Mouse (Mus musculus): ENCODE measurements around the gene Anapc4. TPM values are rescaled to one million over a fixed set of nuclear protein-coding genes. Genes with fewer than 3 reads are reported as not detected.

The Anapc4 gene
- 10 to 100 TPM; 58.1 to 60.2 TPM for total RNA-seq (2021)
- long read RNA-seq, experiment 1, transcript Anapc4-201 (28 exons, 3,854 nt), result major isoform, 50 of 59 reads
- long read RNA-seq, experiment 1, partial matches to known transcripts, result 3 of 59 reads
- long read RNA-seq, experiment 1, other reads (novel, unspliced or antisense), result 6 of 59 reads
- long read RNA-seq, experiment 2, transcript Anapc4-201 (28 exons, 3,854 nt), result major isoform, 50 of 58 reads
- long read RNA-seq, experiment 2, partial matches to known transcripts, result 3 of 58 reads
- long read RNA-seq, experiment 2, other reads (novel, unspliced or antisense), result 4 of 58 reads

- peak; percentile 99 to 100 for DNase-seq (ENCODE audit: low spot score in 2 of 2)
These were observed at the start of gene Anapc4 for GRCm38 (mm10) chr5:52833761-52834274. TSS of gene Anapc4 (plus strand) at chr5:52834012.

GRCm38 (mm10) chr5:52786556-52787322, 47.1 kb upstream of the Anapc4 start:
- DNase-seq (ENCODE audit: low spot score in 2 of 2), result no peak

- DNase-seq (ENCODE audit: low spot score in 2 of 2), result no peak
These were observed 40.6 kb upstream of the Anapc4 start for GRCm38 (mm10) chr5:52793230-52793629.

- DNase-seq (ENCODE audit: low spot score in 2 of 2), result no peak
These were observed 39.7 kb upstream of the Anapc4 start for GRCm38 (mm10) chr5:52794109-52794508.

- DNase-seq (ENCODE audit: low spot score in 2 of 2), result no peak
These were observed 34.4 kb upstream of the Anapc4 start for GRCm38 (mm10) chr5:52799274-52799985.

- DNase-seq (ENCODE audit: low spot score in 2 of 2), result no peak
These were observed 28.0 kb upstream of the Anapc4 start for GRCm38 (mm10) chr5:52805801-52806200.

- DNase-seq (ENCODE audit: low spot score in 2 of 2), result no peak
These were observed 27.5 kb upstream of the Anapc4 start for GRCm38 (mm10) chr5:52806349-52806748.

GRCm38 (mm10) chr5:52807030-52807429, 26.8 kb upstream of the Anapc4 start:
- DNase-seq (ENCODE audit: low spot score in 2 of 2), result no peak

- no peak for DNase-seq (ENCODE audit: low spot score in 2 of 2)
These were observed 23.4 kb upstream of the Anapc4 start for GRCm38 (mm10) chr5:52810446-52810845.

GRCm38 (mm10) chr5:52811056-52811455, 22.8 kb upstream of the Anapc4 start:
- no peak for DNase-seq (ENCODE audit: low spot score in 2 of 2)

GRCm38 (mm10) chr5:52812456-52812855, 21.4 kb upstream of the Anapc4 start:
- DNase-seq (ENCODE audit: low spot score in 2 of 2), result peak; percentile 27 to 40

- no peak for DNase-seq (ENCODE audit: low spot score in 2 of 2)
These were observed 20.5 kb upstream of the Anapc4 start for GRCm38 (mm10) chr5:52813312-52813711.

- DNase-seq (ENCODE audit: low spot score in 2 of 2), result no peak
These were observed 15.1 kb upstream of the Anapc4 start for GRCm38 (mm10) chr5:52818676-52819075.

- DNase-seq (ENCODE audit: low spot score in 2 of 2), result peak; percentile 59 to 70
These were observed 12.1 kb upstream of the Anapc4 start for GRCm38 (mm10) chr5:52821691-52822090.

- DNase-seq (ENCODE audit: low spot score in 2 of 2), result no peak
These were observed 5.9 kb upstream of the Anapc4 start for GRCm38 (mm10) chr5:52827923-52828322.

- no peak for DNase-seq (ENCODE audit: low spot score in 2 of 2)
These were observed 807 bp upstream of the Anapc4 start for GRCm38 (mm10) chr5:52833005-52833404.

GRCm38 (mm10) chr5:52834386-52834785, 574 bp downstream of the Anapc4 start:
- no peak for DNase-seq (ENCODE audit: low spot score in 2 of 2)

- DNase-seq (ENCODE audit: low spot score in 2 of 2), result no peak
These were observed 10.5 kb downstream of the Anapc4 start for GRCm38 (mm10) chr5:52844319-52844718.

GRCm38 (mm10) chr5:52855727-52856126, 21.9 kb downstream of the Anapc4 start:
- DNase-seq (ENCODE audit: low spot score in 2 of 2), result no peak

GRCm38 (mm10) chr5:52864446-52864845, 30.6 kb downstream of the Anapc4 start:
- DNase-seq (ENCODE audit: low spot score in 2 of 2), result no peak

GRCm38 (mm10) chr5:52865825-52866224, 32.0 kb downstream of the Anapc4 start:
- DNase-seq (ENCODE audit: low spot score in 2 of 2), result peak; percentile 7 to 21

Data from left cerebral cortex, adult 18-20 months (tissue).